8 mouse cellular contexts compared by ENCODE assay signal in the genomic region with DNA sequence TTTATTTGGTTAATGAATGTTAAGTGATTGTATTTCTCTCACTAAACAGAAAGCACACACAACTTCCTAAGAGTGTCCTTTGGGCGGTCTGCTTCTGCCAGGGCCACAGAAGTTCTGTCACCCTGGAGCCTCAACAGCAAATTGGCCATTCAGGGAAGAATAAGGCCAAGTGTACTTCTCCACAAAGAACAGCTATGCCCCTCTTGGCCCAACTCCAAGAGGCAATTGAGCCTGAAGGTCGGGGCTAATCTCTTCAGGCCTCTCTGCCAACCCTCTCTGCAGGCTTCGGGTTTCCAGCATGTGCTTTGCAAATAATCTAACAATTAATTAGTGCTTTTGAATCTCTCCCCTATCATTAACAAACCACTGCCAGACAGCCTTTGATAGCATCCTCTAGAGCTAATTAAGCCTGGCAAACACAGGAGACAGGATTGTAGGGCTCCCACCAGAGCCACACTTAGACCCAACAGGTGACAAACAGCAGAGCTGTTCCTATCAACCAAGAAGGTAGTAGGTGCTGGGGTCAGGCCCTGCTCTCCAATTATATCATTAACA. TPM values are rescaled to one million over a fixed set of nuclear protein-coding genes. Genes with fewer than 3 reads are reported as not detected.
A peak's percentile ranks its signal among the peaks of the same experiment; 100 is the strongest.
DNase-seq lines count a peak whose midpoint lies in the region; ATAC-seq and TF ChIP-seq lines count a peak whose summit lies in the region.

No protein-coding gene starts in this region.

- WGBS in midbrain, embryonic 11.5 days = 23% methylated on average over 3 of the region's 3 CpGs
- 28% methylated on average over 3 of the region's 3 CpGs for WGBS in midbrain, embryonic 10.5 days
- WGBS in kidney, adult 2 months = 10% methylated on average over 3 of the region's 3 CpGs
- WGBS in limb, embryonic 13.5 days = 12% methylated on average over 3 of the region's 3 CpGs
- 17% methylated on average over 3 of the region's 3 CpGs for WGBS in midbrain, postnatal 0 days

- peak; percentile 57; the same call in 1 of the 2 replicates for ATAC-seq in midbrain, embryonic 11.5 days (ENCODE audit: low FRiP score)
- 0 out of 2 replicates have a peak, but pooled peaks have one; percentile 11 for ATAC-seq in limb, embryonic 13.5 days (ENCODE audit: low FRiP score, low read depth)
- peak; percentile 62 for ATAC-seq in midbrain, postnatal 0 days (ENCODE audit: low FRiP score)
- no peak for ATAC-seq in erythroblast, adult 5-6 weeks (replicated peaks; ENCODE audit: low FRiP score, poor library complexity, severe bottlenecking)

- no peak overlapping the region for H3K27ac ChIP-seq in midbrain, embryonic 11.5 days (ENCODE audit: low read depth, low read length)
- no peak overlapping the region for H3K27ac ChIP-seq in midbrain, embryonic 10.5 days (replicated peaks)
- H3K27ac ChIP-seq in kidney, adult 2 months (ENCODE audit: insufficient read depth, low read depth, low read length) = peak overlapping the region; percentile 37; the same call in 1 of the 2 replicates
- H3K27ac ChIP-seq in limb, embryonic 13.5 days = no peak overlapping the region
- H3K27ac ChIP-seq in midbrain, postnatal 0 days (ENCODE audit: low read depth, low read length) = no peak overlapping the region

- DNase-seq in midbrain, embryonic 11.5 days (ENCODE audit: low spot score, missing footprints) = no peak
- no peak for DNase-seq in midbrain, embryonic 10.5 days (ENCODE audit: low spot score)
- DNase-seq in frontal cortex, postnatal 36 days (ENCODE audit: low spot score in 2 of 2) = peak; percentile 30 to 49
- peak; percentile 65 for DNase-seq in kidney, adult 2 months
- peak; percentile 91 for DNase-seq in midbrain, postnatal 0 days (ENCODE audit: low spot score)
- no peak for DNase-seq in urinary bladder, postnatal 4 days (ENCODE audit: low spot score in 2 of 2)

- H3K36me3 ChIP-seq in midbrain, embryonic 11.5 days (ENCODE audit: control insufficient read depth, insufficient read depth, low read length) = no peaks in the 10 kb centered on the region
- peaks cover 4% of the 10 kb centered on the region; the same call in 1 of the 2 replicates for H3K36me3 ChIP-seq in midbrain, embryonic 10.5 days
- no peaks in the 10 kb centered on the region for H3K36me3 ChIP-seq in kidney, adult 2 months (ENCODE audit: control insufficient read depth, insufficient read depth, low read length)
- H3K36me3 ChIP-seq in limb, embryonic 13.5 days = peaks cover 21% of the 10 kb centered on the region
- no peaks in the 10 kb centered on the region for H3K36me3 ChIP-seq in midbrain, postnatal 0 days (ENCODE audit: insufficient read depth, low read length)

- no peak overlapping the region for H3K9ac ChIP-seq in midbrain, embryonic 11.5 days (ENCODE audit: low read length)
- H3K9ac ChIP-seq in limb, embryonic 13.5 days = no peak overlapping the region
- no peak overlapping the region for H3K9ac ChIP-seq in midbrain, postnatal 0 days (replicated peaks; ENCODE audit: low read length, poor library complexity, severe bottlenecking)

- TF ChIP-seq POLR2A in kidney, adult 2 months (IDR thresholded peaks at IDR 0.05; ENCODE audit: low read depth, low read length) = no peak

- no peaks in the 10 kb centered on the region for H3K9me3 ChIP-seq in midbrain, embryonic 11.5 days (ENCODE audit: control insufficient read depth, low read length)
- peaks cover 15% of the 10 kb centered on the region for H3K9me3 ChIP-seq in midbrain, embryonic 10.5 days (replicated peaks)
- H3K9me3 ChIP-seq in limb, embryonic 13.5 days = peaks cover 11% of the 10 kb centered on the region; the same call in 1 of the 2 replicates
- H3K9me3 ChIP-seq in midbrain, postnatal 0 days (ENCODE audit: low read length) = no peaks in the 10 kb centered on the region

- no peak overlapping the region for H3K4me2 ChIP-seq in midbrain, embryonic 11.5 days
- H3K4me2 ChIP-seq in limb, embryonic 13.5 days (replicated peaks) = no peak overlapping the region
- H3K4me2 ChIP-seq in midbrain, postnatal 0 days (ENCODE audit: low read depth, low read length, poor library complexity, severe bottlenecking) = no peak overlapping the region

- H3K4me3 ChIP-seq in midbrain, embryonic 11.5 days (ENCODE audit: low read depth, low read length) = no peak overlapping the region
- H3K4me3 ChIP-seq in midbrain, embryonic 10.5 days = no peak overlapping the region
- H3K4me3 ChIP-seq in kidney, adult 2 months (ENCODE audit: insufficient read depth, low read depth, low read length) = no peak overlapping the region
- no peak overlapping the region for H3K4me3 ChIP-seq in limb, embryonic 13.5 days
- H3K4me3 ChIP-seq in midbrain, postnatal 0 days (ENCODE audit: low read depth, low read length) = no peak overlapping the region

- H3K4me1 ChIP-seq in midbrain, embryonic 11.5 days (ENCODE audit: control insufficient read depth, insufficient read depth, low read length) = peaks cover 4% of the 10 kb centered on the region
- H3K4me1 ChIP-seq in midbrain, embryonic 10.5 days = peaks cover 28% of the 10 kb centered on the region
- peaks cover 4% of the 10 kb centered on the region; the same call in 1 of the 2 replicates for H3K4me1 ChIP-seq in kidney, adult 2 months (ENCODE audit: control insufficient read depth, insufficient read depth, low read length)
- peaks cover 27% of the 10 kb centered on the region for H3K4me1 ChIP-seq in limb, embryonic 13.5 days
- H3K4me1 ChIP-seq in midbrain, postnatal 0 days (ENCODE audit: insufficient read depth, low read length) = no peaks in the 10 kb centered on the region

- no peak for TF ChIP-seq CTCF in kidney, adult 2 months (conservative IDR thresholded peaks at IDR 0.05; ENCODE audit: insufficient read depth, insufficient read length, low read depth, low read length)
- TF ChIP-seq CTCF in midbrain, postnatal 0 days (IDR thresholded peaks at IDR 0.05) = no peak

- H3K27me3 ChIP-seq in midbrain, embryonic 11.5 days (ENCODE audit: control insufficient read depth, insufficient read depth, low read length) = no peaks in the 10 kb centered on the region
- H3K27me3 ChIP-seq in midbrain, embryonic 10.5 days (ENCODE audit: low read depth, poor library complexity, severe bottlenecking) = peaks cover 27% of the 10 kb centered on the region
- H3K27me3 ChIP-seq in kidney, adult 2 months (replicated peaks; ENCODE audit: control insufficient read depth, insufficient read depth, low read length) = no peaks in the 10 kb centered on the region
- H3K27me3 ChIP-seq in limb, embryonic 13.5 days = no peaks in the 10 kb centered on the region
- H3K27me3 ChIP-seq in midbrain, postnatal 0 days (ENCODE audit: insufficient read depth, low read length) = no peaks in the 10 kb centered on the region

RNA-seq across cellular contexts. Expression of a gene that starts 37.6 kb away (rescaled TPM):
- 7.8 and 9.0 TPM in 2 replicates for polyA plus RNA-seq in midbrain, embryonic 11.5 days (2014; fragmentation: Nextera tagmentation; extraction: Ambion mirVana)
- 7.2 and 7.4 TPM in 2 replicates for polyA plus RNA-seq in midbrain, embryonic 10.5 days (2016; fragmentation: Nextera tagmentation; extraction: Ambion mirVana)
- polyA plus RNA-seq in kidney, adult 2 months (2012; rRNA removed) = 23.4 and 27.7 TPM in 2 replicates
- polyA plus RNA-seq in limb, embryonic 13.5 days (2015; fragmentation: Nextera tagmentation; extraction: Ambion mirVana) = 23.1 and 25.4 TPM in 2 replicates
- total RNA-seq in midbrain, postnatal 0 days (2014; rRNA removed) = 13.8 and 16.7 TPM in 2 replicates
- polyA plus RNA-seq in midbrain, postnatal 0 days (2015; fragmentation: Nextera tagmentation; extraction: Ambion mirVana) = 4.0 and 4.3 TPM in 2 replicates
- total RNA-seq in erythroblast, adult 5-6 weeks (2015; ENCODE audit: low replicate concordance) = 1.5 and 1.9 TPM in 2 replicates
- 2.2 and 2.6 TPM in 2 replicates for total RNA-seq in erythroblast, adult 5-6 weeks (2017; ENCODE audit: low replicate concordance)

Comparison
In these comparisons a context has a peak if more than half of its experiments do, and no peak if none do; other contexts are left out.
1. DNase-seq: peak in frontal cortex, postnatal 36 days (2 of 2), kidney, adult 2 months (single experiment) and midbrain, postnatal 0 days (single experiment); none in midbrain, embryonic 11.5 days (single experiment), midbrain, embryonic 10.5 days (single experiment) and urinary bladder, postnatal 4 days (0 of 2).